Mouse (Mus musculus) intestine, embryonic 16.5 days (tissue): ENCODE measurements at regions not wholly inside any gene's neighbourhood (a gene's known extent, or its start where the extent isn't known, plus 50 kb on each side); places are given as distances from the start of the nearest gene placed in this dataset.
"Not testable (repeated sequence)": the region's sequence is repeated elsewhere in the genome, so short reads cannot be mapped to it uniquely, and the experiment has no call there.

ENCODE experiments used
- ATAC-seq: fragments of 200-750 bp; cut with Nextera tagmentation; 2 replicates; pipeline ENCODE4 v1.8.0; 2017; ENCODE audit warnings: moderate TSS enrichment, moderate library complexity
- H3K27ac ChIP-seq: fragments of 300-500 bp; sonication (generic); 2 replicates; pipeline ENCODE4 v1.5.1; 2014; ENCODE audit warnings: mild to moderate bottlenecking, low read length
- H3K27me3 ChIP-seq: fragments of 300-500 bp; sonication (generic); replicated peaks from 2 replicates; pipeline ENCODE4 v1.6.1; 2014; ENCODE audit warnings: low read length, control low read depth, mixed read lengths; ENCODE audit not compliant: control insufficient read depth, insufficient read depth
- H3K36me3 ChIP-seq: fragments of 300-500 bp; sonication (generic); 2 replicates; pipeline ENCODE4 v1.6.1; 2014; ENCODE audit warnings: low read length, control low read depth; ENCODE audit not compliant: control insufficient read depth, insufficient read depth
- H3K4me1 ChIP-seq: fragments of 300-500 bp; sonication (generic); 2 replicates; pipeline ENCODE4 v1.6.1; 2014; ENCODE audit warnings: low read length, control low read depth, mixed read lengths; ENCODE audit not compliant: control insufficient read depth, insufficient read depth
- H3K4me2 ChIP-seq: fragments of 300-500 bp; sonication (generic); 2 replicates; pipeline ENCODE4 v1.6.1; 2014; ENCODE audit warnings: low read depth, low read length, control low read depth
- H3K4me3 ChIP-seq: fragments of 300-500 bp; sonication (generic); 2 replicates; pipeline ENCODE4 v1.5.1; 2014; ENCODE audit warnings: mild to moderate bottlenecking, low read length
- H3K9ac ChIP-seq: fragments of 300-500 bp; sonication (generic); 2 replicates; pipeline ENCODE4 v1.6.1; 2014; ENCODE audit warnings: low read depth, low read length
- H3K9me3 ChIP-seq: fragments of 300-500 bp; sonication (generic); 2 replicates; pipeline ENCODE4 v1.6.1; 2016; ENCODE audit warnings: low read length, control low read depth; ENCODE audit not compliant: control insufficient read depth
- WGBS: fragments of 180-500 bp; shearing (Covaris S2); extraction: QIAGEN DNeasy Blood & Tissue Kit; methylation state at CpG from one replicate; pipeline ENCODE4 v1.1.7; 2014; 5-methylcytosine and 5-hydroxymethylcytosine counted together

- ATAC-seq: no peak
- no peaks in the 10 kb centered on the region for H3K36me3 ChIP-seq
- no peak overlapping the region for H3K4me2 ChIP-seq
- H3K9me3 ChIP-seq: no peaks in the 10 kb centered on the region
- H3K4me3 ChIP-seq: no peak overlapping the region
- no peaks in the 10 kb centered on the region for H3K4me1 ChIP-seq
- no peak overlapping the region for H3K9ac ChIP-seq
- H3K27ac ChIP-seq: no peak overlapping the region
- 46% methylated on average over 13 of the region's 13 CpGs for WGBS
- H3K27me3 ChIP-seq: no peaks in the 10 kb centered on the region
Measured at GRCm38 (mm10) chr13:57016465-57017272, 120.9 kb upstream of the Trpc7 start.

- H3K27ac ChIP-seq, H3K36me3 ChIP-seq, H3K4me1 ChIP-seq, H3K27me3 ChIP-seq, H3K4me2 ChIP-seq, H3K9ac ChIP-seq, ATAC-seq, H3K9me3 ChIP-seq, H3K4me3 ChIP-seq: not testable (repeated sequence)
- 94% methylated on average over 8 of the region's 8 CpGs for WGBS
Measured at GRCm38 (mm10) chr13:57007236-57007635, 111.4 kb upstream of the Trpc7 start.

GRCm38 (mm10) chr13:57003565-57004132, 107.9 kb upstream of the Trpc7 start:
- Histone ChIP-seq H3K4me2 (no peak overlapping the region), H3K4me1 (no peaks in the 10 kb centered on the region), H3K9ac (no peak overlapping the region), H3K4me3 (no peak overlapping the region), H3K36me3 (no peaks in the 10 kb centered on the region), H3K9me3 (no peaks in the 10 kb centered on the region), H3K27ac (no peak overlapping the region), H3K27me3 (no peaks in the 10 kb centered on the region)
- ATAC-seq: no peak
- 35% methylated on average over 8 of the region's 8 CpGs for WGBS

- H3K9me3 ChIP-seq: no peaks in the 10 kb centered on the region; the same call in 1 of the 2 replicates
- no peak overlapping the region for H3K4me3 ChIP-seq
- ATAC-seq: no peak
- H3K4me2 ChIP-seq: no peak overlapping the region
- H3K4me1 ChIP-seq: no peaks in the 10 kb centered on the region
- H3K27ac ChIP-seq: no peak overlapping the region
- no peak overlapping the region for H3K9ac ChIP-seq
- no peaks in the 10 kb centered on the region for H3K36me3 ChIP-seq
- H3K27me3 ChIP-seq: no peaks in the 10 kb centered on the region
Measured at GRCm38 (mm10) chr13:56992022-56992421, 96.2 kb upstream of the Trpc7 start.

- no peak overlapping the region for H3K9ac ChIP-seq
- H3K27ac ChIP-seq: no peak overlapping the region
- H3K4me3 ChIP-seq: no peak overlapping the region
- no peaks in the 10 kb centered on the region for H3K4me1 ChIP-seq
- peaks cover 7% of the 10 kb centered on the region; the same call in 1 of the 2 replicates for H3K9me3 ChIP-seq
- 58% methylated on average over 3 of the region's 3 CpGs for WGBS
- ATAC-seq: no peak
- no peak overlapping the region for H3K4me2 ChIP-seq
- H3K36me3 ChIP-seq: no peaks in the 10 kb centered on the region
- no peaks in the 10 kb centered on the region for H3K27me3 ChIP-seq
Measured at GRCm38 (mm10) chr13:56974063-56974462, 78.3 kb upstream of the Trpc7 start.

GRCm38 (mm10) chr13:56955358-56955757, 59.6 kb upstream of the Trpc7 start:
- H3K4me2 ChIP-seq: no peak overlapping the region
- H3K4me3 ChIP-seq: no peak overlapping the region
- H3K27me3 ChIP-seq: no peaks in the 10 kb centered on the region
- H3K4me1 ChIP-seq: no peaks in the 10 kb centered on the region
- H3K27ac ChIP-seq: no peak overlapping the region
- WGBS: 39% methylated on average over 5 of the region's 5 CpGs
- no peaks in the 10 kb centered on the region for H3K36me3 ChIP-seq
- ATAC-seq: no peak
- no peak overlapping the region for H3K9ac ChIP-seq
- no peaks in the 10 kb centered on the region for H3K9me3 ChIP-seq

GRCm38 (mm10) chr13:56948086-56948485, 52.3 kb upstream of the Trpc7 start:
- Histone ChIP-seq H3K27ac (no peak overlapping the region), H3K4me2 (no peak overlapping the region), H3K4me3 (no peak overlapping the region), H3K36me3 (no peaks in the 10 kb centered on the region), H3K9ac (no peak overlapping the region), H3K9me3 (no peaks in the 10 kb centered on the region), H3K27me3 (no peaks in the 10 kb centered on the region), H3K4me1 (no peaks in the 10 kb centered on the region)
- no peak for ATAC-seq
- WGBS: 82% methylated on average over 6 of the region's 6 CpGs

- Histone ChIP-seq H3K4me1 (no peaks in the 10 kb centered on the region), H3K4me2 (no peak overlapping the region), H3K27me3 (no peaks in the 10 kb centered on the region), H3K9me3 (no peaks in the 10 kb centered on the region), H3K36me3 (no peaks in the 10 kb centered on the region), H3K27ac (no peak overlapping the region), H3K4me3 (no peak overlapping the region), H3K9ac (no peak overlapping the region)
- ATAC-seq: no peak
- WGBS: 76% methylated on average over 7 of the region's 7 CpGs
Measured at GRCm38 (mm10) chr13:56947266-56947665, 51.5 kb upstream of the Trpc7 start.
